Mouse (Mus musculus) lung, embryonic 14.5 days (tissue): ENCODE data around the gene Flot2. TPM values are rescaled to one million over a fixed set of nuclear protein-coding genes. Genes with fewer than 3 reads are reported as not detected.

Experiments used
- ATAC-seq: fragments of 200-750 bp; cut with Nextera tagmentation; 2 replicates; pipeline ENCODE4 v1.8.0; 2017; ENCODE audit warnings: mild to moderate bottlenecking, moderate TSS enrichment, moderate library complexity; ENCODE audit not compliant: insufficient read depth
- DNase-seq: peaks from one replicate; pipeline ENCODE4 v3.0.0-alpha.2; 2015
- H3K27ac ChIP-seq: fragments of 300-500 bp; sonication (generic); 2 replicates; pipeline ENCODE4 v1.5.1; 2014; ENCODE audit warnings: low read depth, mild to moderate bottlenecking, moderate library complexity
- H3K27me3 ChIP-seq: fragments of 300-500 bp; sonication (generic); 2 replicates; pipeline ENCODE4 v1.6.1; 2014; ENCODE audit warnings: low read length, control low read depth; ENCODE audit not compliant: insufficient read depth
- H3K36me3 ChIP-seq: fragments of 300-500 bp; sonication (generic); 2 replicates; pipeline ENCODE4 v1.6.1; 2014; ENCODE audit warnings: control low read depth; ENCODE audit not compliant: insufficient read depth
- H3K4me1 ChIP-seq: fragments of 300-500 bp; sonication (generic); 2 replicates; pipeline ENCODE4 v1.6.1; 2014; ENCODE audit warnings: antibody characterized with exemption, control low read depth; ENCODE audit not compliant: insufficient read depth
- H3K4me2 ChIP-seq: fragments of 300-500 bp; sonication (generic); 2 replicates; pipeline ENCODE4 v1.6.1; 2014; ENCODE audit warnings: mild to moderate bottlenecking
- H3K4me3 ChIP-seq: fragments of 300-500 bp; sonication (generic); 2 replicates; pipeline ENCODE4 v1.5.1; 2014; ENCODE audit warnings: low read depth, low read length
- H3K9ac ChIP-seq: fragments of 300-500 bp; sonication (generic); 2 replicates; pipeline ENCODE4 v1.6.1; 2014
- H3K9me3 ChIP-seq: fragments of 300-500 bp; sonication (generic); 2 replicates; pipeline ENCODE4 v1.6.1; 2016; ENCODE audit warnings: low read depth, low read length, control low read depth
- CTCF ChIP-seq: IDR thresholded peaks from 2 replicates; pipeline ENCODE4 v1.5.1; 2016; ENCODE audit warnings: antibody characterized with exemption, low read depth
- WGBS: fragments of 180-500 bp; shearing (Covaris S2); extraction: QIAGEN DNeasy Blood & Tissue Kit; methylation state at CpG from one replicate; pipeline ENCODE4 v1.1.7; 2014; 5-methylcytosine and 5-hydroxymethylcytosine counted together
- polyA plus RNA-seq: library from polyadenylated mRNA; unstranded; fragments of >200 nt; fragmentation: Nextera tagmentation; extraction: Ambion mirVana; gene quantifications from 2 replicates; pipeline ENCODE4 v1.2.1, GENCODE M21; 2014

Flot2 gene
- 51.4 and 57.4 TPM in 2 replicates for polyA plus RNA-seq

GRCm38 (mm10) chr11:78037831-78038752 lies at the start of gene Flot2:
Gene Flot2 (plus strand): TSS chr11:78037931.
- Histone ChIP-seq H3K27me3 (no peaks in the 10 kb centered on the region), H3K9ac (peak within 1 kb of the TSS; percentile 72), H3K4me2 (peak within 1 kb of the TSS; percentile 90), H3K4me3 (peak within 1 kb of the TSS; percentile 73), H3K36me3 (0 out of 2 replicates have a peak, but pooled peaks cover 26% of the 10 kb centered on the region), H3K9me3 (no peaks in the 10 kb centered on the region), H3K4me1 (peaks cover 10% of the 10 kb centered on the region), H3K27ac (peak within 1 kb of the TSS; percentile 55)
- DNase-seq (peak; percentile 82), ATAC-seq (peak; percentile 89)
- 2% methylated on average over 48 of the region's 55 CpGs for WGBS
- no peak for TF ChIP-seq CTCF

DNA sequence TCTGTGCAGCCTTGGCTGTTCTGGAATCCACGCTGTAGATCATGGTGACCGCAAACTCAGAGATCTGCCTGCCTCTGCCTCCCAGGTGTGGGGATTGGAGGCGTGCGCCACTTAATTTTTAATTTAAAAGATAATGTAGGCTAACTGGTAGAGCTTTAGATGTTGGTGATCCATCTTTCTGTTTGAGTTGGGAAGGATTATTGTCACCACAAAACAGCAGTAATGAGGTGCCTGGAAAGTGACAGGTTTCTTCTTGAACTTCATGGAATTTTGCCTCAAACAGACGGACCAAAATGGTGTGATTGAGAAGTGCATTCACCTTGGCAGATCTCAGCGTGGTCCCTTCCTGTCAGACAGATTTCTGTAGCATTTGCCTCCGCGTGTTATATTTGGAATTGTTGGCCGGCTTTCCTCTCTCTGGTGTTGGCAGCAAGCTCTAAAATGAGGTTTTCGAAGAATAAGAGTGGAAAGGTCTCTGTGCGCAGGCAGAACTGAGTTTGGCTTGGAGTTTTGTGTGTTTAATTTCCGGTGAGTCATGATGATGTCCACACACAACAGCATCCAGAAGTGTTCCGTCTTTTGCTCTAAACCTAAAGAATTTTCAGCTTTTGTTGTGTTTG lies 48.5 kb upstream of the Flot2 start:
- 84% methylated on average over 13 of the region's 13 CpGs for WGBS
- H3K4me1 ChIP-seq, result no peaks in the 10 kb centered on the region
- H3K9me3 ChIP-seq, result no peaks in the 10 kb centered on the region
- no peaks in the 10 kb centered on the region for H3K27me3 ChIP-seq
- no peak overlapping the region for H3K4me2 ChIP-seq
- TF ChIP-seq CTCF, result no peak
- no peak overlapping the region for H3K9ac ChIP-seq
- H3K4me3 ChIP-seq, result no peak overlapping the region
- no peak for ATAC-seq
- DNase-seq, result no peak
- no peak overlapping the region for H3K27ac ChIP-seq
- peaks cover 54% of the 10 kb centered on the region for H3K36me3 ChIP-seq

DNA sequence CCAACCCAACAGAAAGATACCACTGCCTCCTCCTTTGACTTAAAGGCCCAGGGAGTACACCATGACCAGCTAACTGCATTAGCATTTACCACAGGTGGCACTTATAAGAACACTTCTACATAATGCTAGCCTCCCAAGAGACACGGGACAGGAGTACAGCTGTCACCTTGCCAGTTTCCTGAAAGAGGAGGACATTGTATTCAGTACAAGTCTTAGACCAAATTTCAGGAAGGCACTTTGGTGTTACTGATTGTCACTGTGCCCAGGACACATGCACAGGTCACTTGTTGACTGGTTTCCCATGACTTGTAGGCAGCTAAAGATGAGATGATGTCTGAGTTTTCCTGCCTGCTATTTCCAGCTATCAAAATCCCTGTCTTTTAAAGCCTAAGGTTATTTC lies 42.2 kb upstream of the Flot2 start:
- Histone ChIP-seq H3K27me3 (no peaks in the 10 kb centered on the region), H3K9me3 (no peaks in the 10 kb centered on the region), H3K4me2 (no peak overlapping the region), H3K4me3 (no peak overlapping the region), H3K4me1 (no peaks in the 10 kb centered on the region), H3K36me3 (peaks cover 46% of the 10 kb centered on the region), H3K27ac (no peak overlapping the region), H3K9ac (no peak overlapping the region)
- ATAC-seq (no peak), DNase-seq (no peak)
- 78% methylated on average over 1 of the region's 1 CpGs for WGBS
- no peak for TF ChIP-seq CTCF

DNA sequence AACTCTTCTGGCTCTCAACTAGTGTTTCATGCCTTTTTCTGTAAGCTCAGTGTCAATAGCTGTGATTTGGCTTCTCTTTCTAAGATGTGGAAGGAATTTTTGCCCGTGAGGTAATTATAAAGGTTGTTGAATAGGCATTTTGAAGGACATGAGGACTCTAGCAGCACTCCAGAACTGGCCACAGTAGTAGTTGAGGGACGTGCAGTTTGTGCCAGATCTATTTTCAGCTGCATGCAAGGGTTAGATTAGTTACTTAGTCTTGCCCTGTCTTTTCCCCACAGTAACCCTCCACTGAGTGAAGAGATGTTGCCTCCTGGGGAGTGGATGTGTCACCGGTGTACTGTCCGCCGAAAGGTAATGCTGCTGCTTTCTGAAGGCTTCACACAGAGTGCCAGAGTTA lies 31.3 kb upstream of the Flot2 start:
- no peak overlapping the region for H3K27ac ChIP-seq
- peaks cover 64% of the 10 kb centered on the region for H3K36me3 ChIP-seq
- no peak overlapping the region for H3K4me2 ChIP-seq
- DNase-seq, result no peak
- no peak for TF ChIP-seq CTCF
- H3K4me3 ChIP-seq, result no peak overlapping the region
- no peaks in the 10 kb centered on the region for H3K9me3 ChIP-seq
- no peaks in the 10 kb centered on the region for H3K4me1 ChIP-seq
- 89% methylated on average over 5 of the region's 5 CpGs for WGBS
- no peaks in the 10 kb centered on the region for H3K27me3 ChIP-seq
- ATAC-seq, result no peak
- no peak overlapping the region for H3K9ac ChIP-seq

DNA sequence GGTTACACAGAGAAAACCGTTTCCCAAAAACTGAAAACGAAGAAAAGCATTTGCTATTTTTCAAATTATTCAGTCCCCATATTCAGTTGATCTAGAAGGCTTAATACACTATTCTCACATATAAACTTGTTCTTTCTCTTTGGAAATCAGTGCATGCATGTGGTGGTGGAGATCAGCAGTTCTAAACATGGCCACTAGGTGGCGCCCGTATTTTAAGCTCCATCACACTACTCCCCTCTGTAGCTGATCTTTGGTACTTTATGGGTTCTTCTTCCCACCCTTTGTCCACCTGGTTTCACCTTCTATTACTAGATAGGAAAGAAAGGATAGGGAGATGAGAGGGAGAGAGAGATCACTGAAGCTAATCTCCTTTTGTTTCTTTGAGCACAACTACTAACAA lies 18.1 kb upstream of the Flot2 start:
- WGBS, result 18% methylated on average over 4 of the region's 4 CpGs

DNA sequence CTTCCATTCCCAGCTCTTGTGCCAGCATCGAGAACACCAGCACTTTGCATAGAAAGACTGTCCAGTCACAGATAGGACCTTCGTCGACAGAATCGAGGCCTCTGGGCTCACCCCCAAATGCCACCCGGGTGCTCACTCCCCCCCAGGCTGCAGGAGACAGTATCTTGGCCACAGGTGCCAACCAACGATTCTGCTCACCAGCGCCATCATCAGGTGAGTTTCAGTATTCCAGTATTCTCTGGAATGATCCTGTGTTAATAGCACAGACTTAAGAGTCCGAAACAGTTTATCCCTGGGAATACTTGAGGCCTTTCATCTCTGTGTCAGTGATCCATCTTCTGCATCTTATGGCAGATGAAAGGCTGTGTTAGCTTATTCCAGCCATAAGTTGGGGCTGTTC lies 14.1 kb upstream of the Flot2 start:
- Histone ChIP-seq H3K4me2 (no peak overlapping the region), H3K4me3 (no peak overlapping the region), H3K36me3 (peaks cover 92% of the 10 kb centered on the region), H3K27me3 (no peaks in the 10 kb centered on the region), H3K9ac (no peak overlapping the region), H3K9me3 (no peaks in the 10 kb centered on the region), H3K27ac (no peak overlapping the region), H3K4me1 (no peaks in the 10 kb centered on the region)
- DNase-seq (peak; percentile 48), ATAC-seq (no peak)
- peak; percentile 42 for TF ChIP-seq CTCF
- 80% methylated on average over 8 of the region's 8 CpGs for WGBS

More for the DNA sequence above, 18.1 kb upstream of the Flot2 start:
- peak; percentile 69; the same call in 1 of the 2 replicates for ATAC-seq
- Histone ChIP-seq H3K27me3 (no peaks in the 10 kb centered on the region), H3K4me1 (no peaks in the 10 kb centered on the region), H3K9ac (no peak overlapping the region), H3K4me2 (no peak overlapping the region), H3K4me3 (no peak overlapping the region), H3K9me3 (no peaks in the 10 kb centered on the region), H3K27ac (no peak overlapping the region), H3K36me3 (peaks cover 94% of the 10 kb centered on the region)
- peak; percentile 93 for DNase-seq
- peak; percentile 94 for TF ChIP-seq CTCF

GRCm38 (mm10) chr11:78029240-78029639 lies 8.5 kb upstream of the Flot2 start:
- WGBS, result 87% methylated on average over 8 of the region's 8 CpGs
- DNase-seq, result no peak
- no peak overlapping the region for H3K4me3 ChIP-seq
- TF ChIP-seq CTCF, result no peak
- H3K27me3 ChIP-seq, result no peaks in the 10 kb centered on the region
- no peak overlapping the region for H3K27ac ChIP-seq
- 0 out of 2 replicates have a peak, but pooled peaks cover 4% of the 10 kb centered on the region for H3K4me1 ChIP-seq
- no peaks in the 10 kb centered on the region for H3K9me3 ChIP-seq
- ATAC-seq, result no peak
- no peak overlapping the region for H3K4me2 ChIP-seq
- H3K9ac ChIP-seq, result no peak overlapping the region
- peaks cover 56% of the 10 kb centered on the region for H3K36me3 ChIP-seq
